Mouse (Mus musculus) limb, embryonic 15.5 days (tissue): ENCODE measurements around the gene Tmem88b. TPM values are rescaled to one million over a fixed set of nuclear protein-coding genes. Genes with fewer than 3 reads are reported as not detected.
"Not testable (repeated sequence)": the region's sequence is repeated elsewhere in the genome, so short reads cannot be mapped to it uniquely, and the experiment has no call there.

Experiments used
- ATAC-seq: fragments of 200-750 bp; cut with Nextera tagmentation; 2 replicates; pipeline ENCODE4 v1.8.0; 2017; ENCODE audit warnings: low read depth, moderate TSS enrichment; ENCODE audit not compliant: insufficient number of reproducible peaks, low FRiP score, low TSS enrichment
- H3K27ac ChIP-seq: fragments of 300-500 bp; sonication (generic); 2 replicates; pipeline ENCODE4 v1.5.1; 2015; ENCODE audit warnings: moderate library complexity, mild to moderate bottlenecking, inconsistent platforms
- H3K27me3 ChIP-seq: fragments of 300-500 bp; sonication (generic); 2 replicates; pipeline ENCODE4 v1.6.1; 2015; ENCODE audit warnings: inconsistent platforms
- H3K36me3 ChIP-seq: fragments of 300-500 bp; sonication (generic); 2 replicates; pipeline ENCODE4 v1.6.1; 2015; ENCODE audit warnings: inconsistent platforms
- H3K4me1 ChIP-seq: fragments of 300-500 bp; sonication (generic); 2 replicates; pipeline ENCODE4 v1.6.1; 2015; ENCODE audit warnings: inconsistent platforms
- H3K4me2 ChIP-seq: fragments of 300-500 bp; sonication (generic); 2 replicates; pipeline ENCODE4 v1.6.1; 2015; ENCODE audit warnings: mild to moderate bottlenecking, inconsistent platforms
- H3K4me3 ChIP-seq: fragments of 300-500 bp; sonication (generic); 2 replicates; pipeline ENCODE4 v1.5.1; 2015; ENCODE audit warnings: mild to moderate bottlenecking, inconsistent platforms
- H3K9ac ChIP-seq: fragments of 300-500 bp; sonication (generic); 2 replicates; pipeline ENCODE4 v1.6.1; 2015; ENCODE audit warnings: inconsistent platforms
- H3K9me3 ChIP-seq: fragments of 300-500 bp; sonication (generic); 2 replicates; pipeline ENCODE4 v1.6.1; 2016; ENCODE audit warnings: inconsistent platforms
- whole genome bisulfite sequencing: fragments of 180-500 bp; shearing (Covaris S2); methylation state at CpG from one replicate; pipeline ENCODE4 v1.1.7; 2015; 5-methylcytosine and 5-hydroxymethylcytosine counted together
- polyA plus RNA-seq: library from polyadenylated mRNA; unstranded; fragments of >200 nt; fragmentation: Nextera tagmentation; extraction: Ambion mirVana; gene quantifications from 2 replicates; pipeline ENCODE4 v1.2.1, GENCODE M21; 2015

Tmem88b gene
- polyA plus RNA-seq, 1 experiment from 2014 or later, result 0.38 TPM

DNA sequence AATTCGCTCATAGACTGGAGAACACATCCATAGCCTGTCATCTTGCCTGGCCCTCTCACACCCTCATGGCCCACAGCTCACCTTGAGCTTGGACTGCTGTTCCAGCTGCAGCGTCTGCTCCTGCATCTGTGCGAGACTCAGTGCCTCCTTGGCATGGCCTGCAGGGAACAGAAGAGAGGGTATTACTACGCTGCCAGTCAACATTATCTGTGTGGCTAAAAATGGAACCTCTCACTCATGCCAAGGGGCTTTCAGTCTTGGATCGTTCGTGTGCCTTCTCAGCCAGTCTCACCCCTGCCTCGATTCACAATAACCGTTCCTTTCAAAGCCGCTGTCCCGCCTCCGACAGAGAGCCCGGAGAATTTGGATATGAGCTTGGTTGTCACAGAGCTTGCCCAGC is 28.7 kb downstream of the Tmem88b start:
- peaks cover 49% of the 10 kb centered on the region for H3K36me3 ChIP-seq
- ATAC-seq, result no peak
- H3K4me3 ChIP-seq, result no peak overlapping the region
- no peak overlapping the region for H3K4me2 ChIP-seq
- H3K27ac ChIP-seq, result no peak overlapping the region
- 91% methylated on average over 12 of the region's 12 CpGs for WGBS
- H3K27me3 ChIP-seq, result no peaks in the 10 kb centered on the region
- H3K4me1 ChIP-seq, result peaks cover 27% of the 10 kb centered on the region
- no peak overlapping the region for H3K9ac ChIP-seq
- H3K9me3 ChIP-seq, result no peaks in the 10 kb centered on the region

GRCm38 (mm10) chr4:155746575-155747490 is 38.8 kb downstream of the Tmem88b start:
- no peaks in the 10 kb centered on the region for H3K9me3 ChIP-seq
- H3K27me3 ChIP-seq, result no peaks in the 10 kb centered on the region
- ATAC-seq, result no peak
- no peaks in the 10 kb centered on the region for H3K4me1 ChIP-seq
- peaks cover 97% of the 10 kb centered on the region for H3K36me3 ChIP-seq
- no peak overlapping the region for H3K9ac ChIP-seq
- no peak overlapping the region for H3K27ac ChIP-seq
- no peak overlapping the region for H3K4me2 ChIP-seq
- H3K4me3 ChIP-seq, result no peak overlapping the region
- 87% methylated on average over 17 of the region's 17 CpGs for WGBS

DNA sequence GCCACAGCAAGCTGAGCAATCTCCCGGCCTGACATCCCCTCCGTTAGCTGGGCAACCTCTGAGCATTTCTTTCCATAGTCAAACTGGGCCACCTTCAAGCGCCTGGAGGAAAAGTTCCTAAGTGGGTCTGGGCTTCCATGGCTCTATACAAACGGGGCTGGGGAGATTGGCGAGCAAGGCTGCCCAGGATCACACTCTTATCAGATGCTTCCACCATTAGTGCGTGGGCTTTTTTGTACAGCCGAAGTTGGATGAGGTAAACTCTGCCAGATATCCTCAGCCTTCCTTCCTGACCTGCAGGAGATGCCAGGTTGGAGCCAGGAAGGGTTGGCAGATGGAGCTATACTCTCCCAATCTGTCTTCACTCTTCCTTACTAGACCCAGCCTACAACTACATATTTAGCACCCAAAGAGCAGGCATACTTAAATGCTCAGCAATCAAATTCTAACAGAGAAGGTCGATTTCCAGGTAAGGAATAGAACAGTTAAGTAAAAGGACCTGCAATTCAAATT is 39.6 kb downstream of the Tmem88b start:
- WGBS, result 81% methylated on average over 8 of the region's 8 CpGs
- H3K4me3 ChIP-seq, result no peak overlapping the region
- no peaks in the 10 kb centered on the region for H3K4me1 ChIP-seq
- H3K4me2 ChIP-seq, result no peak overlapping the region
- H3K9ac ChIP-seq, result no peak overlapping the region
- H3K27me3 ChIP-seq, result no peaks in the 10 kb centered on the region
- no peak for ATAC-seq
- H3K36me3 ChIP-seq, result peaks cover 97% of the 10 kb centered on the region
- H3K27ac ChIP-seq, result no peak overlapping the region
- no peaks in the 10 kb centered on the region for H3K9me3 ChIP-seq

GRCm38 (mm10) chr4:155745136-155745535 is 40.5 kb downstream of the Tmem88b start:
- H3K27ac ChIP-seq, result no peak overlapping the region
- H3K4me1 ChIP-seq, result no peaks in the 10 kb centered on the region
- H3K4me3 ChIP-seq, result no peak overlapping the region
- H3K36me3 ChIP-seq, result peaks cover 97% of the 10 kb centered on the region
- WGBS, result 89% methylated on average over 5 of the region's 5 CpGs
- H3K4me2 ChIP-seq, result no peak overlapping the region
- no peaks in the 10 kb centered on the region for H3K27me3 ChIP-seq
- ATAC-seq, result no peak
- H3K9me3 ChIP-seq, result no peaks in the 10 kb centered on the region
- no peak overlapping the region for H3K9ac ChIP-seq

DNA sequence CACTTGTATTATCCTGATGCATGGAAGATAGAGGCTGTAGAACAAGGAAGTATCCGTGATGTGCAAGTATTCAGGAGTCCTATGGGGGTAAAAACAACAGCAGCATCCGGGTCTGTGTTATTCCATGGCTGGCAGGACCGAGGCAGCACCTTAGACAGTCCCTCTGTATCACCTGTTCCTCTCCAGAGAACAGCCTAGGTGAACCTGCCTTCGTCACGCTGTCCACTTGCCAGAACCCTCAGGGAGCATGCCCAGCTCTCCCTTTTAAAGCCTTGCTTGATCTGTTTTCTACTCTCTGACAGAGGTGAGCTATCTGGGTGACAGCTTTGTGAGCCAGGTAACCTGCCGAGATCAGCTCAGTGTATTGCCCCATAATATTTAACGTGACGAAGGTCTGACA is 41.2 kb downstream of the Tmem88b start:
- no peak overlapping the region for H3K4me3 ChIP-seq
- no peaks in the 10 kb centered on the region for H3K9me3 ChIP-seq
- peaks cover 97% of the 10 kb centered on the region for H3K36me3 ChIP-seq
- H3K4me1 ChIP-seq, result no peaks in the 10 kb centered on the region
- H3K27ac ChIP-seq, result no peak overlapping the region
- 90% methylated on average over 8 of the region's 8 CpGs for WGBS
- no peaks in the 10 kb centered on the region for H3K27me3 ChIP-seq
- no peak overlapping the region for H3K9ac ChIP-seq
- H3K4me2 ChIP-seq, result no peak overlapping the region
- ATAC-seq, result no peak

- Histone ChIP-seq H3K4me1 (no peaks in the 10 kb centered on the region), H3K9ac (no peak overlapping the region), H3K4me2 (no peak overlapping the region), H3K36me3 (peaks cover 80% of the 10 kb centered on the region), H3K27me3 (no peaks in the 10 kb centered on the region), H3K4me3 (no peak overlapping the region), H3K27ac (no peak overlapping the region), H3K9me3 (no peaks in the 10 kb centered on the region)
- ATAC-seq, result no peak
- 94% methylated on average over 5 of the region's 5 CpGs for WGBS
Observed at GRCm38 (mm10) chr4:155742684-155743083, 43.0 kb downstream of the Tmem88b start.

DNA sequence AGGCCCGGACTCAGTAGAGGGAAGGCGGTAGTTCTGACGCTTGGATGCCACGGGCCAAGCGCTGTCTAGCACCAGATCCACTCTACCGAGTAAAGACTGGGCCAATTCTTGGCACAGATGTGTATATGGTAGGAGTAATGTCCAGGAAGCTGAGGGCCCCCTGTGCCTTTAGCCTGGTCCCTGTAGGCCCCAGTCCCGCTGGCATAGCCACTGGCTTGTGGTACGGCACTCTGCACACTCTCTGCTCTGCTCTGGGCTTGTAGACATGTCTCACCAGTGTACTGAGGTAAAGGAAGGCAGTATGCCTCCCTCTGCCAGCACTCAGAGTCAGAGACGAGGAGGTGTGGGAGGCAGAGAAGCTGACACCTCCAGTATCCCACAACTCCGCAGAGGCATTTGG is 45.0 kb downstream of the Tmem88b start:
- H3K27ac ChIP-seq, ATAC-seq, H3K4me2 ChIP-seq, H3K9ac ChIP-seq, H3K4me1 ChIP-seq, H3K9me3 ChIP-seq, H3K4me3 ChIP-seq, H3K27me3 ChIP-seq: not testable (repeated sequence)
- WGBS, result 82% methylated on average over 10 of the region's 10 CpGs
- peaks cover 68% of the 10 kb centered on the region for H3K36me3 ChIP-seq

- Histone ChIP-seq H3K36me3 (peaks cover 61% of the 10 kb centered on the region), H3K27me3 (no peaks in the 10 kb centered on the region)
- 83% methylated on average over 36 of the region's 37 CpGs for WGBS
Observed at GRCm38 (mm10) chr4:155739741-155740636, 45.7 kb downstream of the Tmem88b start.

DNA sequence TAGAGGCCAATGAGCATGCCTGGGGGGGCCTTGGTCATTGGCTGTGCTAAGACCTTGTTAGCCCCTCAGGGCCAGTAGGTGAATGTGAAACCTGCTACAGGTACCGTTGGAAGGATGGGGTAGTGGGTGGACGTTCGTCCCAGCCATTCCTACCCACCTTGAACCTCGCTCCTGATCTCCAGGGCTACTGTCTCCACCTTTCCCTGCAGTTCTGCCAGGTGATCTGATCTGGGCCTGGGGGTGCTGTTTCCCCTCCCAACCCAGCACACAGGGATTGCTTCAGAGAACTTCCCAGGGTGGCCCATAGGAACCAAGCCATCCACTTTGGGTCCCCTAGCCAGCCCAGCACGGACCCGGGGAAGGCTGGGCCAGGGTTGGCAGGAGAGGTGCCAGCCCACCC is 46.5 kb downstream of the Tmem88b start:
- no peak for ATAC-seq
- no peak overlapping the region for H3K4me2 ChIP-seq
- no peaks in the 10 kb centered on the region for H3K27me3 ChIP-seq
- H3K36me3 ChIP-seq, result peaks cover 53% of the 10 kb centered on the region
- H3K9me3 ChIP-seq, result no peaks in the 10 kb centered on the region
- peaks cover 16% of the 10 kb centered on the region for H3K4me1 ChIP-seq
- H3K27ac ChIP-seq, result no peak overlapping the region
- no peak overlapping the region for H3K9ac ChIP-seq
- WGBS, result 81% methylated on average over 6 of the region's 6 CpGs
- no peak overlapping the region for H3K4me3 ChIP-seq

More at GRCm38 (mm10) chr4:155739741-155740636, 45.7 kb downstream of the Tmem88b start:
- no peaks in the 10 kb centered on the region for H3K9me3 ChIP-seq
- no peak overlapping the region for H3K9ac ChIP-seq
- no peak overlapping the region for H3K27ac ChIP-seq
- H3K4me2 ChIP-seq, result no peak overlapping the region
- ATAC-seq, result no peak
- H3K4me3 ChIP-seq, result no peak overlapping the region
- peaks cover 14% of the 10 kb centered on the region for H3K4me1 ChIP-seq

DNA sequence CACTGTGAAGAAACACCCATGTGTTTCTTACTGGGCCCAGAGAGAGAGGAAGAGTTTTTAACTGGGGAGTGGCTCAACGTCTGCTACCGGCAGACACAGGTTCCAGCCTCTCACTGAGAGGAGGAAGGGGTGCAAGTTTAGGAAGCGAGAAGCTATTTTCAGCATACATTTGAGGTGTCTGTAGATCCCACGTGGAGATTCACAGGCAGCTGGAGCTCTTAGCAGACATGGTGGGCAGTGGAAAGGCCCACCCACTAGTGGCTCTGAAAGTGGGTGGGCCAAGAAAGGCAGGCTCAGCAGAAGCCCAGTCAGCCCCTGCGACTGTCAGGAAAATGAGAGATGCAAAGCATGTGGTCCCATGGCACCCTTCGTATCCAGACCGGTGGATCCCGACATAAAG is 47.4 kb downstream of the Tmem88b start:
- Histone ChIP-seq H3K36me3 (peaks cover 45% of the 10 kb centered on the region), H3K27me3 (no peaks in the 10 kb centered on the region), H3K4me1 (peaks cover 23% of the 10 kb centered on the region), H3K9ac (no peak overlapping the region), H3K9me3 (no peaks in the 10 kb centered on the region), H3K4me2 (no peak overlapping the region), H3K4me3 (no peak overlapping the region), H3K27ac (no peak overlapping the region)
- 51% methylated on average over 8 of the region's 8 CpGs for WGBS
- ATAC-seq, result no peak

DNA sequence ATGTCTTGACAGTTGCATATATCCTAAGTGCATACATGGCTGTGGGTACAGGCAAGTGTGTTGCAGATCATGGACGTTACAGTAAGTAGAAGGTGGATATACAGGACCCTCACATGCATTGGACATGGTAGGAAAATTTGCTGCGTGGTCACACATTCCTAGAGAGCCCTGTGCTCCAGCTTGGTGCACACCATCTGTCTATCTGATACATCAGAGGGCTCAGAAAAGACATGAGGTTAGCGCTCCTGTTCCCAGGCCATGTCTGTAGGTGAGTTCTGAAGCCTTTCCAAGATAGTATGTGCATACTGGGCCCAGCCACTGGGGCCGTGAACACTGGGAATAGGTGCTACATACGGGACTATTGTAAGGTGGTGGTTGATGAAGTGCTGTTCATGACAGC is 49.3 kb downstream of the Tmem88b start:
- Histone ChIP-seq H3K4me2 (no peak overlapping the region), H3K36me3 (peaks cover 33% of the 10 kb centered on the region), H3K4me3 (peak overlapping the region; percentile 94; the same call in 1 of the 2 replicates), H3K9me3 (no peaks in the 10 kb centered on the region), H3K9ac (no peak overlapping the region), H3K4me1 (peaks cover 25% of the 10 kb centered on the region), H3K27ac (no peak overlapping the region), H3K27me3 (no peaks in the 10 kb centered on the region)
- WGBS, result 90% methylated on average over 5 of the region's 5 CpGs
- no peak for ATAC-seq

DNA sequence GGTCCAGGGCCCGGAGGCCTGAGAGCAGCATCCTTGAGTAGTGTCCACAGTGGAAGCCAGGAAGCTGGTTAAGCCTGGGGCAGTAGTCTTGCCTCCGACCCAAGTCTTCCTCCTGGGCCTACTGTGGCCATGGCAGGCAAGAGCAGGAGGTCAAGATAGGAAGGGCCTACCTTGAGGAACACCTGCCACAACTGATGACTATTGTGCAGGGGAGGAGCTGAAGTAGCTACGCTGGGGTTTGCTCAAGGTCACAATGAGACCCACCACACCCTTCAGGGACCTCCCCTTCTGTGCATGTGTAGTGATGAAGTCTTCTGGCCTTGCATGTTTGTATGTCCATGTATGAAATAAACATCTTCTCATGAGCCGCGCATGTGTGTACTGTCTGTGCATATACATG is 49.9 kb downstream of the Tmem88b start:
- no peak for ATAC-seq

More for the DNA sequence above, 49.9 kb downstream of the Tmem88b start:
- Histone ChIP-seq H3K27me3 (no peaks in the 10 kb centered on the region), H3K9ac (peak overlapping the region; percentile 81), H3K9me3 (no peaks in the 10 kb centered on the region), H3K4me1 (peaks cover 25% of the 10 kb centered on the region), H3K4me3 (peak overlapping the region; percentile 94), H3K4me2 (peak overlapping the region; percentile 89), H3K36me3 (peaks cover 33% of the 10 kb centered on the region), H3K27ac (peak overlapping the region; percentile 94)
- 64% methylated on average over 5 of the region's 5 CpGs for WGBS
